Mouse (Mus musculus): ENCODE measurements around the gene Dkkl1. TPM values are rescaled to one million over a fixed set of nuclear protein-coding genes. Genes with fewer than 3 reads are reported as not detected.
"Not testable (repeated sequence)": the region's sequence is repeated elsewhere in the genome, so short reads cannot be mapped to it uniquely, and the experiment has no call there.

The Dkkl1 gene
- total RNA-seq, 2 experiments from 2014 or later, result 0.30 TPM; not detected in 1

GRCm38 (mm10) chr7:45193406-45193805 is 18.5 kb downstream of the Dkkl1 start:
- DNase-seq, result no peak

GRCm38 (mm10) chr7:45192585-45193310 is 19.2 kb downstream of the Dkkl1 start:
- DNase-seq, result no peak

- DNase-seq, result no peak
Observed at GRCm38 (mm10) chr7:45191803-45192363, 20.1 kb downstream of the Dkkl1 start.

DNA sequence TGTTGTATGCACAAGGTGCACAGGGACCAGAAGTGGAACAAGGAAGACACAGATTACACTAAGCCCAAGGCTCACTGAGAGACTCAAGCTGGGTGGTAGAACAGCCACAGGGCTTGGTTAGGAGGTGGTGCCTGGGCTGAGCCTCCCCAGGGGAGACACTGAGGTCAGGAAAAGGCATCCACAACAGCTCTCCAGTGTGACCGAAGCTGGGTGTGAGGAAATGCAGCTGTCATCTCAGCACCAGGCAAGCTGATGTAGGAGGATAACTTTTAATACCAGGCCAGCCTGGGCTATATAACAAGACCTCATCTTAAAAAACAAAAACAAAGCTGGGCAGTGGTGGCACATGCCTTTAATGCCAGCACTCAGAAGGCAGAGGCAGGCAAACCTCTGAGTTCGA is 20.8 kb downstream of the Dkkl1 start:
- DNase-seq, result no peak

DNA sequence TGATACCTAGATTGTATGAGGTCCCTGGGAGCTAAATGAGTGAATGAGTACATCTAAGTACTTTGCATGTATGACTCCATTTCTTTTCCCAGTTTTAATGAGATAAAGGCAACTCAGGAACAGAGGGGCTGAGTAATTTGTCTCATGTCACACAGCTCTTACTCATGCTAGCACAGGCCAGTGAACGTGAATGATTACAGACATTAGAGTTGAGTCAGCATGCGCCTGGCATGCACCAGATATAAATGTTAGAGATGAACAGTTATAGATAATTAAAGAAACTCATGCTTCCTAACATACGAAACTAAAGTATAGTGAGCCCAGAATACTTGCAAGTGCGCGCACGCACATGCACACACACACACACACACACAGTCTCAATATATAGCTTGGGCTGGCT is 21.8 kb downstream of the Dkkl1 start:
- DNase-seq, result no peak

- no peak for DNase-seq
Observed at GRCm38 (mm10) chr7:45189600-45189999, 22.3 kb downstream of the Dkkl1 start.

- no peak for DNase-seq
Observed at GRCm38 (mm10) chr7:45185921-45186320, 26.0 kb downstream of the Dkkl1 start.

DNA sequence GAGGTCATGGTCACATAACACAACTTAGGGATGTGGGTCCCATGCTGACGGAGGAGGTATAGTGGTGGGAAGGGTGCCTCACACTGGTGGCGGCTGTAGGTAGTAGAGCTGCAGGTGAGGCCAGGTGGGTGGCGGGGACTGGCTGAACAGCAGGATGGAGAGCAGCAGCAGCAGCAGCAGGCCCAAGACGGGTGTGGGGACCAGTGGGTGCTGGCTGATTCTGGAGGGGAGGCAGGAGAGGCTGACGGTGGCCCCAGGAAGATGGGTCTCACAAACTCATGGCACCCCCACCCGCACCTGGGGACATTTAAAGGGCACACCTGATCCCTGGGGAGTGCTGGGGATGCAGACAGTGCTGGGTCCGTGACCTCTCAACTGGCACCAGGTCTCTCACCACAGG is 28.3 kb downstream of the Dkkl1 start:
- DNase-seq, result no peak

GRCm38 (mm10) chr7:45182606-45183005 is 29.3 kb downstream of the Dkkl1 start:
- no peak for DNase-seq

GRCm38 (mm10) chr7:45182199-45182601 is 29.7 kb downstream of the Dkkl1 start:
- DNase-seq, result peak; percentile 93

DNA sequence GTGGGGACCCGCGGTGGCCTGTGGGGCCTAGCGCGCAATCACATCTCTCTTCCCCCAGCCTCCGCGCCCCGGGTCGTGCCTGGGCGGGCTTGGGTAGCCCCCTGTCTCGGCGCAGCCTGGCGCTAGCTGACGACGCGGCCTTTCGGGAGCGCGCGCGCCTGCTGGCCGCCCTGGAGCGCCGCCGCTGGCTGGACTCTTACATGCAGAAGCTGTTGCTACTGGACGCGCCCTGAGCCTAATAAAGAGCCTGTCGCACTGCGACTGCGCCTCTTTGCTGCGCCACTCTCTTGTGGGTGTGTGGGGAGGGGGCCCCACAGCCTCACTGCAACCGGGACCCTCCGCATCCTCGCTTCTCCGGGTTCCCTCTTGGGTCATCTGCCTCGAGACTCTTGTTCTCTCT is 30.4 kb downstream of the Dkkl1 start:
- DNase-seq, result peak; percentile 41

DNA sequence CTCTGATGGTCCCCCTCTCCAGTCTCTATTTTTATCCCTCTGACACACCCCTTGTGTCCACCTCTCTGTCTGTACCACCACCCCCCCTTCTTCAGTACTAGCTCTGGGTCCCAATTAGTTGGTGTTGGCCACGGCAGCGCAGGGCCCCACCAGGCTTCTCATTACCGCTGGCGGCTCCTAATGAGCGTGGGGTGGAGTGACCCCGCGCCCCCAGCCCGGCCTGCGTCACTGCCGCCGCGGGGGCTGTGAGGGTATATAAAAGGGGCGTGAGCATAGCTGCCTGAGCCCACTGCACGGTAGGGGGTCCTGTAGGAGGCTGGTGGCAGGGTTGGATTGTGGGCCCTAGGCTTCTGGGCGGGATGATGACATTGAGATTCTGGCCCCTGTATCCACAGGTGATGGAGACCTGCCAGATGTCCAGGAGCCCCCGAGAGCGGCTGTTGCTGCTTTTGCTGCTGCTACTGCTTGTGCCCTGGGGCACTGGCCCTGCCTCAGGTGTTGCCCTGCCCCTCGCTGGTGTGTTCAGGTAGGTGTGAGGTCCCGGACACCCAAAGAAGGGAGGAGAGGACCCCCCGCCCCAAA is 31.0 kb downstream of the Dkkl1 start, which contains the start of gene Pth2:
Gene Pth2, plus strand, starts transcription at position 100 of the 582 bp plus-strand sequence.
- no peak for DNase-seq

DNA sequence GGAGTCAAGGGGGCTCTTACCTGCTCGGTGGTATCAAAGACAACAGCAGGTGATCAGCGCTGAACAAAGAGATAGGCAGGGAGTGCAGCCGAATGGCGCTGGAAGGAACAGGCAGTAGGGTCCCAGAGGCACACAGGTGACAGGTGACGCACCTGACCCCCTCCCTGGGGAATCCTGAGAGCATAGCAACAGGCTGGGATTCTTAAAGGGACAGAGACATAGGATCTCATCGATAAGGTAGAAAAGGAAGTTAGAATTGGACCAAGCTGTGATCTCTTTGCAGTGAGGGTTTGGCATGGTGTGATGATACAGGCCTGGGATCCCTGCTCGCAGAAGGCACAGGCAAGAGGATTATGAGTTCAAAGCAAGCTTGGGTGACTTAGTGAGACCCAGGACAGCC is 32.5 kb downstream of the Dkkl1 start, which contains the start of gene Gfy:
Gene Gfy, minus strand, starts transcription at position 101 of the 400 bp plus-strand sequence.
- DNase-seq, result no peak

DNA sequence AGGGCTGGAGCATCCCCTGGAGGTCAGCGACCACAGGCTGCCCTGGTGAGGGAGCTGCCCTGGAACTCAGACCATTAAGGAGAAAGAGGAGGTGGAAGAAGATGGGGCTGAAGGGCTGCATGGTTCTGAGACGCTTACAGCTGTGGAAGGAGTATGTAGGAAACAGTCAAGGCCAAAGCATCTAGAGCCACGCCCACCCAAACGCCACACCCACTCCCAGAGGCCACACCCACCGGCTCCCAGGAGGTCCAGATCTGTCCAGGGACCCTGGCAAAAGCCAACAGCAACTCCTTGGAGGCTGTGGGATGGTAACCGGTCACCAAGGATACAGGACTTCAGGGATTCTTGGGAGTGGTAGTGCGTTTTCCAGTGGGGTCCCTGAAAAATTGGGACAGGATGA is 33.4 kb downstream of the Dkkl1 start:
- no peak for DNase-seq

DNA sequence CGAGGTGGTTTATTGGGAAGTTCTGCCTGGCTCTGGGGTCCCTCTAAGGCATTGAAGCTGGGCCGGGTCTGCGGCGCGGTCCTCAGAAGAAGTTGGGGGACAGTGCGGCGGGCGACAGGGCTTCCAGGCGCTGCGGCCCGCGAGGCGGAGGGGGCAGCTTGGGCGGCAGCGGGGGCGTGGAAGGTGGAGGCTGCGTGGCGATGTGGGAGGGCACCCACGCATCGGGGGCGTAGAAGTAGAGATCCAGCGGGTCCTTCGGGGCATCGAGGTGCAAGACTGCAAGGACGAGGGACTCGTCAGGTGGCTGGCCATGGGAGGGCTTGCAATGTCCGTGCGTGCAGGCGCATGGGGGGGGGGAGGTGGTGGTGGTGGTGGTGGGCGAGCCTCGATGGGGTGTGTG is 35.6 kb downstream of the Dkkl1 start:
- no peak for DNase-seq

DNA sequence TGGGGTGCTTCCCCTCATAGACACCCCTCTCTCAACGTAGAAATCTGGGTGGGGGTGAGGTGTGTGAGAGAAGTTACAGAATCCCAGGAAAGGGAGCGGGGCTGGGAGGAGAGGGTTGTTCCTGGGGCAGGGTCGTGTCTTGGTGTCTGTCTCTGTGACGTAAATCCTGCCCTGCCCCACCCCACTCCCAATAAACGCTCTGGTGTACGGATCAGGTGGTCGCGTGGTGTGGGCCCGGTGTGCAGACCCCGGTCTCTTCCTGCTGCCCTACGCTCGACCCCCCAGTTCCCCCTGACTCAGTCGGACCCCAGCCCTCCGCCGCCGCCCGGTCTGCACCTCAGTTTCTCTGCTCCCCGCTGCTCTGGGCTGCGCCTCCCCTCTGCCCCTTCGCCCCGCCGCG is 36.0 kb downstream of the Dkkl1 start:
- DNase-seq, result no peak

DNA sequence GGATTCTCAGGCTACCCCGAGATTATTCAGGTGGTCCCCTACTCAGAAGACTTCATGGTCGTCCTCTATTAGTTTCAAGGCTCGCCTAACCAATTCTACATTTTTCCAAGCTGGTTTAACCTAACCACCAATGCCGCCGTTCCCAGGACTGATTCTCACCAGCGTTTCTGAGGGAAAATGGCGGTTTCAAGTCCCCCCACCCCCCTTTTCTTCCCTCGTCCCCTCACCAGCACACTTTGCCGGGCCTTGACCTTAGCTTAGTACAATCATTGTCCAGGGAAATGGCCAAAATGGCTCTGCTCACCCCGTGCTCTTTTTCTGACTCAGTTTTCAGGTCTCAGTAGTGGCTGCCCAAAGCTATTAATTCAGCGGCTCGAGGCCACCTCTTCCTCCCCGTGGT is 36.5 kb downstream of the Dkkl1 start:
- no peak for DNase-seq

DNA sequence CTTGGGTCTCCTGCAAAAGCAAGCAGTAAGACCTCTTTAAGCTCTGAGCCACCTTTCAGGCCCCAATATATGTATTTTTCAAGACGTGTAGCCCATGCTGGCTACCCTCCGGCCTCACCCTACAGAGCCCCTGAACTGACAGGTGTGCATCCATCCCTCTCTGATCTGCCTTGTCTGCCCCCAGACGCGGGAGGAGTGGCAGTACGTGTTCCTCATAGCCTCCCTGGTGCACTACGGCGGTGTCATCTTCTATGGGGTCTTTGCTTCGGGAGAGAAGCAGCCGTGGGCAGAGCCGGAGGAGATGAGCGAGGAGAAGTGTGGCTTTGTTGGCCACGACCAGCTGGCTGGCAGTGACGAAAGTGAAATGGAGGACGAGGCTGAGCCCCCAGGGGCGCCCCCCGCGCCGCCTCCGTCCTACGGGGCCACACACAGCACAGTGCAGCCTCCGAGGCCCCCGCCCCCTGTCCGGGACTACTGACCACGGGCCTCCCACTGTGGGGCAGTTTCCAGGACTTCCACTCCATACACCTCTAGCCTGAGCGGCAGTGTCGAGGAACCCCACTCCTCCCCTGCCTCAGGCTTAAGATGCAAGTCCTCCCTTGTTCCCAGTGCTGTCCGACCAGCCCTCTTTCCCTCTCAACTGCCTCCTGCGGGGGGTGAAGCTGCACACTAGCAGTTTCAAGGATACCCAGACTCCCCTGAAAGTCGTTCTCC is 37.2 kb downstream of the Dkkl1 start:
- DNase-seq, result no peak

DNA sequence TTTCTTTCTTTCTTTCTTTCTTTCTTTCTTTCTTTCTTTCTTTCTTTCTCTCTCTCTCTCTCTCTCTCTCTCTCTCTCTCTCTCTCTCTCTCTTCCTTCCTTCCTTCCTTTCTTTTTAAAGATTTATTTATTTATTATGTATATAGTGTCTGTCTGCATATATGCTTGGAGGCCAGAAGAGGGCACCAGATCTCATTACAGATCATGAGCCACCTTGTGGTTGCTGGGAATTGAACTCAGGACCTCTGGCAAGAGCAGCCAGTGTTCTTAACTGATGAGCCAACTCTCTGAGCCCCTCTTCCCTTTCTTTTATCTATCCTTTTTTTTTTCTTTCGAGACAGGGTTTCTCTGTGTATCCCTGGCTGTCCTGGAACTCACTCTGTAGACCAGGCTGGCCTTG is 38.2 kb downstream of the Dkkl1 start:
- not testable (repeated sequence) for DNase-seq

GRCm38 (mm10) chr7:45172974-45173373 is 39.0 kb downstream of the Dkkl1 start:
- DNase-seq, result no peak

DNA sequence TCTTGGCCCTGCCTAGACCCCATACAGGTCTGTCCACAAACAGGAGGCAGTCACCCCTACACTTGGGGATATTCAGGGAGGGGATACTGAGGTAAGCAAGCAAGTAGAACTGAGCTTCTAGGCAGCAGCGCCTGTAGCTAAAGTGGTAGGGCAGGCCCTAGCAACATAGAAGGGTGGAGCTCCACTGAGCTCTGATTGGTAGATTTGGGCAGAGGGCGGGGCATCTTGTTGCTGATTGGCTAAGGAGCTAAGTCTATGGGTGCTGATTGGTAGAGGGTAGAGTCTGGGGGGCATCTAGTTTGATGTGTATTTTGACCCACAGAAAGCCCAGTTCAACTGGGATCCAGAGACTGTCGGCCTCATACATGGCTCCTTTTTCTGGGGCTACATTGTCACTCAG is 42.5 kb downstream of the Dkkl1 start:
- DNase-seq, result no peak

GRCm38 (mm10) chr7:45168656-45169055 is 43.3 kb downstream of the Dkkl1 start:
- no peak for DNase-seq

All from adrenal gland, postnatal 10 days (tissue).